Mouse (Mus musculus) adrenal gland, postnatal 14 days (tissue): Measurements from ENCODE around the gene Spata19. TPM values are rescaled to one million over a fixed set of nuclear protein-coding genes. Genes with fewer than 3 reads are reported as not detected.

ENCODE experiments used
- DNase-seq: peaks from one replicate; pipeline ENCODE4 v3.0.0; 2021; ENCODE audit warnings: mixed read lengths
- long read RNA-seq, 2 experiments: library from polyadenylated mRNA; stranded (forward); transcript quantifications; one replicate each; pipeline ENCODE4 v2.0.0; 2021
- total RNA-seq: library from RNA; stranded (reverse); gene quantifications from 2 replicates; pipeline ENCODE4 v1.2.3, GENCODE M21; 2021

Gene Spata19
- not detected in 2 replicates for total RNA-seq
- long read RNA-seq, experiment 1: 0 reads
- long read RNA-seq, experiment 2: 0 reads

- no peak for DNase-seq
Measured at GRCm38 (mm10) chr9:27396500-27396899, at the start of gene Spata19. TSS of gene Spata19 (plus strand) at chr9:27396800.

GRCm38 (mm10) chr9:27353082-27353481 lies 43.5 kb upstream of the Spata19 start:
- DNase-seq: no peak

GRCm38 (mm10) chr9:27357893-27358292 lies 38.7 kb upstream of the Spata19 start:
- DNase-seq: no peak

GRCm38 (mm10) chr9:27367231-27367630 lies 29.4 kb upstream of the Spata19 start:
- DNase-seq: peak; percentile 11

- DNase-seq: no peak
Measured at GRCm38 (mm10) chr9:27369108-27369507, 27.5 kb upstream of the Spata19 start.

GRCm38 (mm10) chr9:27375746-27376145 lies 20.9 kb upstream of the Spata19 start:
- no peak for DNase-seq

- DNase-seq: no peak
Measured at GRCm38 (mm10) chr9:27386951-27387350, 9.6 kb upstream of the Spata19 start.

GRCm38 (mm10) chr9:27401169-27401568 lies 4.6 kb downstream of the Spata19 start:
- DNase-seq: no peak

- peak; percentile 26 for DNase-seq
Measured at GRCm38 (mm10) chr9:27409733-27410132, 13.1 kb downstream of the Spata19 start.

GRCm38 (mm10) chr9:27414058-27414460 lies 17.5 kb downstream of the Spata19 start:
- DNase-seq: peak; percentile 73

- DNase-seq: no peak
Measured at GRCm38 (mm10) chr9:27424511-27424910, 27.9 kb downstream of the Spata19 start.

GRCm38 (mm10) chr9:27428552-27428951 lies 32.0 kb downstream of the Spata19 start:
- DNase-seq: no peak

GRCm38 (mm10) chr9:27433301-27433700 lies 36.7 kb downstream of the Spata19 start:
- no peak for DNase-seq

GRCm38 (mm10) chr9:27435936-27436335 lies 39.3 kb downstream of the Spata19 start:
- DNase-seq: no peak

- no peak for DNase-seq
Measured at GRCm38 (mm10) chr9:27437391-27438061, 40.9 kb downstream of the Spata19 start.

- no peak for DNase-seq
Measured at GRCm38 (mm10) chr9:27449780-27450422, 53.3 kb downstream of the Spata19 start.

Other genes with a start within 250 kb of the Spata19 start
- gene Jam3, start 241.4 kb upstream of the Spata19 start, total RNA-seq: 30.9 and 38.4 TPM in 2 replicates
- 4.0 and 4.8 TPM in 2 replicates for gene Igsf9b, start 97.6 kb upstream of the Spata19 start, total RNA-seq